Mouse (Mus musculus): ENCODE measurements around the gene Hey2. TPM values are rescaled to one million over a fixed set of nuclear protein-coding genes. Genes with fewer than 3 reads are reported as not detected.

Hey2 gene
- 1.9 and 4.4 TPM in 2 replicates for polyA plus RNA-seq (2012; rRNA removed)

GRCm38 (mm10) chr10:30842643-30843437 lies at the start of gene Hey2:
TSS of gene Hey2 (minus strand) at chr10:30842801.

GRCm38 (mm10) chr10:30802681-30803586 lies 39.7 kb downstream of the Hey2 start, which contains the start of gene Ncoa7:
TSS of gene Ncoa7 (minus strand) at chr10:30803326.

Other genes starting within 250 kb of the Hey2 start
- gene Trmt11, start 242.1 kb downstream of the Hey2 start, polyA plus RNA-seq (2012; rRNA removed), result 0.35 and 0.90 TPM in 2 replicates
- gene Hint3, start 213.2 kb downstream of the Hey2 start, polyA plus RNA-seq (2012; rRNA removed), result 8.5 and 12.9 TPM in 2 replicates
- 4.0 and 4.6 TPM in 2 replicates for gene Ncoa7, start 39.5 kb downstream of the Hey2 start, polyA plus RNA-seq (2012; rRNA removed)

Measured in colon, adult 2 months (tissue).